Mouse (Mus musculus) neural tube, embryonic 11.5 days (tissue): Measurements from ENCODE around the gene Ldah. TPM values are rescaled to one million over a fixed set of nuclear protein-coding genes. Genes with fewer than 3 reads are reported as not detected.

ENCODE experiments used
- ATAC-seq: fragments of 200-750 bp; cut with Nextera tagmentation; 2 replicates; pipeline ENCODE4 v1.8.0; 2017; ENCODE audit warnings: moderate number of reproducible peaks, mild to moderate bottlenecking, moderate TSS enrichment, moderate library complexity; ENCODE audit not compliant: insufficient read depth, low FRiP score, low TSS enrichment
- DNase-seq: peaks from one replicate; pipeline ENCODE4 v3.0.0-alpha.2; 2015; ENCODE audit warnings: low spot score
- H3K27ac ChIP-seq: fragments of 300-500 bp; sonication (generic); 2 replicates; pipeline ENCODE4 v1.5.1; 2014; ENCODE audit warnings: low read depth, mild to moderate bottlenecking, low read length
- H3K27me3 ChIP-seq: fragments of 300-500 bp; sonication (generic); 2 replicates; pipeline ENCODE4 v1.6.1; 2014; ENCODE audit warnings: mild to moderate bottlenecking, low read length, mixed read lengths; ENCODE audit not compliant: control insufficient read depth, insufficient read depth
- H3K36me3 ChIP-seq: fragments of 300-500 bp; sonication (generic); 2 replicates; pipeline ENCODE4 v1.6.1; 2014; ENCODE audit warnings: mild to moderate bottlenecking, low read length, moderate library complexity, mixed read lengths; ENCODE audit not compliant: control insufficient read depth, insufficient read depth
- H3K4me1 ChIP-seq: fragments of 300-500 bp; sonication (generic); 2 replicates; pipeline ENCODE4 v1.6.1; 2014; ENCODE audit warnings: low read length, mixed read lengths; ENCODE audit not compliant: control insufficient read depth, insufficient read depth
- H3K4me2 ChIP-seq: fragments of 300-500 bp; sonication (generic); 2 replicates; pipeline ENCODE4 v1.6.1; 2014; ENCODE audit warnings: low read depth, mild to moderate bottlenecking, moderate library complexity
- H3K4me3 ChIP-seq: fragments of 300-500 bp; sonication (generic); 2 replicates; pipeline ENCODE4 v1.5.1; 2014; ENCODE audit warnings: low read depth, low read length
- H3K9ac ChIP-seq: fragments of 300-500 bp; sonication (generic); 2 replicates; pipeline ENCODE4 v1.6.1; 2014; ENCODE audit warnings: mild to moderate bottlenecking, low read length
- H3K9me3 ChIP-seq: fragments of 300-500 bp; sonication (generic); 2 replicates; pipeline ENCODE4 v1.6.1; 2016; ENCODE audit warnings: low read length; ENCODE audit not compliant: control insufficient read depth
- WGBS: fragments of 180-500 bp; shearing (Covaris S2); extraction: QIAGEN DNeasy Blood & Tissue Kit; methylation state at CpG from one replicate; pipeline ENCODE4 v1.1.7; 2014; 5-methylcytosine and 5-hydroxymethylcytosine counted together
- polyA plus RNA-seq: library from polyadenylated mRNA; unstranded; fragments of >200 nt; fragmentation: Nextera tagmentation; extraction: Ambion mirVana; gene quantifications from 2 replicates; pipeline ENCODE4 v1.2.1, GENCODE M21; 2014

Gene Ldah
- polyA plus RNA-seq, 1 experiment from 2014 or later = 60.5 TPM

DNA sequence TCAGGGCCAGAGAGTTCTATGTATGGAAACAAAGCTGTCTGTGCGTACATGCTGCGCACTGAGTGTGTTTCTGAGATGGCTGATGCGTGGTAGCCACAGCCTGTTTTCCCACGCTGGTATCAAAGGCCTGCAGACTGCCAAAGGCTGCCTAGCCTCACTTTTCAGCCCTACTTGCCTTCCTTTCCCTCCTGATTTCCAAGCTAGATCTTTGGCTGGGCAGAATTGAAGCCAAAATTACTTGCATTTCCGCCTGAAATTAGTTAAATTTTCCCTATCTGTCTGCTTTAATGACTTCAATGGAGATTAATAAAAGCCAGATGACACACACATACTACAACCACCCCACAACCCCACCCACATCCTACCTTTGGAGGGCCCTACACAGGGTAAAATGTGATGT lies 92.6 kb downstream of the Ldah start:
- Histone ChIP-seq H3K4me2 (no peak overlapping the region), H3K9me3 (no peaks in the 10 kb centered on the region), H3K4me1 (peaks cover 3% of the 10 kb centered on the region; the same call in 1 of the 2 replicates), H3K9ac (no peak overlapping the region), H3K36me3 (no peaks in the 10 kb centered on the region), H3K4me3 (no peak overlapping the region), H3K27me3 (peaks cover 83% of the 10 kb centered on the region), H3K27ac (no peak overlapping the region)
- ATAC-seq (no peak), DNase-seq (no peak)
- WGBS = 20% methylated on average over 5 of the region's 5 CpGs

DNA sequence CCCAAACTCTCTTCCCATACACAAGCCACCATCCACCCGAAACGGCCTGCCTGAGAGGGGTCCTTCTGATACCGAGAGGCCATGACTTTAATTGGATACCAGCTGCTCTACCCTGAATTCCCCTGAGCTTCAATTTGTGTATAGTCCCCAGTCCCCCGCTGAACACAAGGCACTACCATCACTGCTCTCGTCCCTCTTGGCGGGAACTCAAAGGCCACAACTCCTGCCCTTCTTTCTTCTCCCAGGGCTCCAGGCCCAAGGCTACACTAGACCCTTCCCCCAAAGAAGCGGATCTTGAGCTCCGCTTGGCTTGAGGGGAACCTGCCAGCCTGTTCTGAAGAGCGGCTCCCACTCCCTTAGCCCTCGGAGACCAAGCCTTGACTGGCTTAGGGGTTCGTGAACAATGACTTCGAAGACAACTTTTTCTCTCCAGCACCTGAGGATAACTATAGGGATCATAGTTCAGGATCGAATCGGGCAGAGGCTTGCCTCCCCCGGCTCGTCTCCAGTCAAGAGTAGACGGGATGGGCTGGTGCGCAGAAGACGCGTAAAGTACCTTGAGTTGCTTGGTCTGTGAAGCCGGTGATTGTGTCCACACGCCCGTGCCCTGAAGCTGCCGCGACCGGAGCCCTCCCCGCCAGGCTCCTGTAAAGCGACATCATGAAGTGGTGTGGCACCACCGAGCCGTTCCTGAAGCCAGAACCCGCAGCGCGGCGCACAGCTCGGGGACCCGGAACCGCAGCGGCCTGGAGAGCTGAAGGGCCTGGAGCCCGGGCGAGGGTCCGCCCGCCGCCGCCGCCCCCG lies 93.3 kb downstream of the Ldah start:
- WGBS = 3% methylated on average over 46 of the region's 46 CpGs
- Histone ChIP-seq H3K4me1 (peaks cover 3% of the 10 kb centered on the region; the same call in 1 of the 2 replicates), H3K4me3 (peak overlapping the region; percentile 38), H3K9ac (no peak overlapping the region), H3K36me3 (no peaks in the 10 kb centered on the region), H3K27me3 (peaks cover 83% of the 10 kb centered on the region), H3K27ac (no peak overlapping the region), H3K4me2 (peak overlapping the region; percentile 61), H3K9me3 (no peaks in the 10 kb centered on the region)
- DNase-seq (no peak), ATAC-seq (no peak)

DNA sequence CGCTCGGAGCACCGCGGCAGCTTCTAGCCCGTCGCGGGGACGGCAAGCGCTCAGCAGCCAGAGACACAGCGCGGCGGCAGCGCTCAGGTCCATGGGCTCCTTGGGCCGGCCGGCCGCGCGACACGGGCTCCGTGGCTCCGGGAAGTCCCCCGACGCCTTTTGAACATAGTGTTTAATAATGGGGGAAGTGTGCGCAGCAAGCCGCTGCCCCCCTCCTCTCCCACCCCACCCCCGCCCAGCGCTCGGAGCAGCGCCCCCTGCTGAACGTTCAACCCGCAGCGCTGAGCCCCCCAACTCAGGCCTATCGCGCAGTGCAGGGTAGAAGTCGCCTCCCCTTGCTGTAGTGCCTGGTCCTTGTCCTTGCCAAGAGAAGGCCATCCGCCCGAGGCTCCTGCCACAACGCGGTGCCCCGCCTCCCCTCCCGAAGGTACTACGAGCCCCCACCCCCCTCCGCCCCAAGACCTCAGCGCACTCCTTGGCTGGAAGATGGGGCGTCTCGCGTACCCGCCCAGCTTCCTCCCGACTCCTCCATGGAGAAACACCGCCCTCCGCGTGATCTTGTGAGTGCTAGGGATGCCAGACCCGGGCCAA lies 94.0 kb downstream of the Ldah start, which contains the start of gene Gdf7:
Gdf7 (minus strand) TSS at position 114 of the 591 bp plus-strand sequence.
- DNase-seq (peak; percentile 47), ATAC-seq (no peak)
- Histone ChIP-seq H3K36me3 (no peaks in the 10 kb centered on the region), H3K27me3 (peaks cover 79% of the 10 kb centered on the region), H3K9ac (no peak within 1 kb of the TSS), H3K9me3 (no peaks in the 10 kb centered on the region), H3K4me2 (peak within 1 kb of the TSS; percentile 61), H3K4me1 (peaks cover 3% of the 10 kb centered on the region; the same call in 1 of the 2 replicates), H3K4me3 (peak within 1 kb of the TSS; percentile 38), H3K27ac (no peak within 1 kb of the TSS)
- under 1% methylated on average over 43 of the region's 53 CpGs for WGBS

DNA sequence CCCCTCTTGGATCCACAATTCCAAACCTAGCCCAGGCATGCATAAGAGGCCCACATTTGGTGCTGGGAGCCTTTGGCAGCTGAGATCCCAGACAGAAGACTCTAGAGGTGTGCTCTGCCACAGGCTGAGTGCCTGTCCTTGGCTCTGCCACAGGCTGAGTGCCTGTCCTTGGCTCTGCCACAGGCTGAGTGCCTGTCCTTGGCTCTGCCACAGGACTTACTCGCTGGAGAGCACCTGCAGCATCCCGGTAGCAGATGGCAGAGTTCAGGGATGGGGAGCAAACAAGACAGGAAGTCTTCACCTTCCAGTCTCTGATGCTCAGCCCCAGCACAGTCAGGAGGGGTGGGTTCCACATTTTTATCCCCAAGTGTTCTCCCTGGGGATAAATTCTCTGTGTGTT lies 97.4 kb downstream of the Ldah start:
- Histone ChIP-seq H3K4me1 (no peaks in the 10 kb centered on the region), H3K36me3 (no peaks in the 10 kb centered on the region), H3K9me3 (no peaks in the 10 kb centered on the region), H3K4me2 (no peak overlapping the region), H3K27ac (no peak overlapping the region), H3K27me3 (peaks cover 48% of the 10 kb centered on the region), H3K4me3 (no peak overlapping the region), H3K9ac (no peak overlapping the region)
- no peak for DNase-seq
- 57% methylated on average over 2 of the region's 2 CpGs for WGBS
- ATAC-seq = no peak

DNA sequence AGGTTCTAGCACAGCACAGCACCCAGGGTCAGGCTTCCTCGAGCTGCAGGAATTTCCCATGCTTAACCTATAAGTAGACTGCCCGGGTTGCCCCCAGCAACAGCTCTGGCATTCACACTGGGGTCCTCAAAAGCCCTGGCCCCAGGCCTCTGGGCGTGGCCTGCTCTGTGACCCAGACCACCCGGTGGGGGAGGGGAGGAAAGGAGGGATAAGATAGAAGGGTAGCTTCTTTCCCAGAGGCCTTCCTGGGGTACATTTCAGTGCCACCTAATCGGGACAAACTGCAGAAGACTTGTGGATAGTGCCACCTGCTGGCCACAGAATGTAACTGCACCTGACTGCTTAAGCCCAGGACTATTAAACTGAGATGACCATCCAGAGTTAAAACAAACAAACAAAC lies 98.5 kb downstream of the Ldah start:
- H3K4me1 ChIP-seq = no peaks in the 10 kb centered on the region
- no peak overlapping the region for H3K27ac ChIP-seq
- WGBS = 5% methylated on average over 5 of the region's 5 CpGs
- H3K36me3 ChIP-seq = no peaks in the 10 kb centered on the region
- DNase-seq (peak; percentile 75), ATAC-seq (peak; percentile 43)
- no peaks in the 10 kb centered on the region for H3K9me3 ChIP-seq
- H3K4me3 ChIP-seq = no peak overlapping the region
- no peak overlapping the region for H3K9ac ChIP-seq
- H3K4me2 ChIP-seq = no peak overlapping the region
- H3K27me3 ChIP-seq = peaks cover 41% of the 10 kb centered on the region

DNA sequence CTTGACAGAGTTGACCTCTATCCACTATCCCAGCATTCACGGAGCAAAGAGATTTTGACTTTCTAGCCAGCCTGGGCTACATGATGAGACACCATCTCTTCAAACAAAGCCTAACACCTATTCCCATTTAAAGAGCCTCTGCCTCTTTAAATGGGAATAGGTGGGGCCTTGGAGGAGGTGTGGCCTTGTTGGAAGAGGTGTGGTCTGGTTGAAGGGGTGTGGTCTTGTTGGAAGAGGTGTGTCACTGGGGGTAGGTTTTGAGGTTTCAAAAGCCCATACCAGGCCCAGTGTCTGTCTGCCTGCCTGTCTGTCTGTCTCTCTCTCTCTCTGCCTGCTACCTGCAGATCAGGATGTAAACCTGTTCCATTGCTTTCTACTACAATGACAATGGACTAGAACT lies 99.0 kb downstream of the Ldah start:
- no peak overlapping the region for H3K27ac ChIP-seq
- no peak for DNase-seq
- no peak overlapping the region for H3K4me3 ChIP-seq
- ATAC-seq = peak; percentile 6; the same call in 1 of the 2 replicates
- no peaks in the 10 kb centered on the region for H3K9me3 ChIP-seq
- H3K4me2 ChIP-seq = no peak overlapping the region
- no peaks in the 10 kb centered on the region for H3K4me1 ChIP-seq
- H3K36me3 ChIP-seq = no peaks in the 10 kb centered on the region
- H3K27me3 ChIP-seq = peaks cover 36% of the 10 kb centered on the region
- H3K9ac ChIP-seq = no peak overlapping the region
- 54% methylated on average over 1 of the region's 1 CpGs for WGBS

DNA sequence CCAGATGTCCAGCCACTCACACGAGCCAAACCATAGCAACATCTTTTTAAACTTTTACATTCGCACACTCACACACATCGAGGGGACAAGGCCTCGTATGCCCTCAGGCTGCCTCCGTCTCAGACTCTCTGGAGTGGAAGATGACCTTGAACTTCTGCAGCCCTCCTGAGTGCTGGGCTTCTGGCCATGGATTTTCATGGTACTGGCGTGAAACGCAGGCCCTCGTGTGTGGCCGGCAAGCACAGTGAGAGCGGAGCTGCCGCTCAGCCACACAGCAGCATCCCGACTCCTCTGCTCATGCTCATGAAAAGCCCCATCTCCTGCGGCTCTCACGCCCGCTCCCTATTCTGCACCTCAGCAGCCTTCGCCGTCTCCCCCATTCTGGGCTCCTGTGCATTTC lies 103.1 kb downstream of the Ldah start:
- Histone ChIP-seq H3K4me3 (no peak overlapping the region), H3K4me2 (no peak overlapping the region), H3K36me3 (no peaks in the 10 kb centered on the region), H3K9me3 (no peaks in the 10 kb centered on the region), H3K27ac (no peak overlapping the region), H3K4me1 (no peaks in the 10 kb centered on the region; the same call in 1 of the 2 replicates), H3K9ac (no peak overlapping the region; the same call in 1 of the 2 replicates), H3K27me3 (peaks cover 7% of the 10 kb centered on the region; the same call in 1 of the 2 replicates)
- DNase-seq (no peak), ATAC-seq (no peak)
- WGBS = 48% methylated on average over 17 of the region's 17 CpGs

DNA sequence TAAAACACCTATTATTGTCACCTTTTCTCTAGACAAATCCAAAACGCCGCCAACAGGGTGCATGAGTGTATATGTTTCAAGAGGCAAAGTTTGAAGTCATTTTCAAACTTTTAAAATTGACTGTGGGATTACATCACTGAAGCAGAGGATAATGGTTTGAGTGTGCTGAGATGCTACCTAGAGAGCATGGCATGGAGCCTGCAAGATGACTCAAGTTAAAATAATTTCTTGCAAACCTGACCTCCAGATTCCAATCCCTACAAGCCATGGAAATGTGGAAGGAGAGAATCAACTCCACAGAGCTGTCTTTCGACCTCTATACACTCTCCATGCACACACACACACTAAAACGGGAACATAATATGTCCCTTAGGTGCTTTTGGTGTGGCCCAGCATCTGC lies 104.4 kb downstream of the Ldah start:
- no peaks in the 10 kb centered on the region for H3K9me3 ChIP-seq
- H3K27me3 ChIP-seq = 0 out of 2 replicates have a peak, but pooled peaks cover 7% of the 10 kb centered on the region
- DNase-seq = no peak
- H3K9ac ChIP-seq = no peak overlapping the region
- no peak for ATAC-seq
- no peaks in the 10 kb centered on the region; the same call in 1 of the 2 replicates for H3K4me1 ChIP-seq
- H3K27ac ChIP-seq = no peak overlapping the region
- H3K4me2 ChIP-seq = no peak overlapping the region
- H3K36me3 ChIP-seq = no peaks in the 10 kb centered on the region
- no peak overlapping the region for H3K4me3 ChIP-seq
- WGBS = 84% methylated on average over 4 of the region's 4 CpGs
